Mouse (Mus musculus) erythroid progenitor cell, adult 5-6 weeks (primary cell): ENCODE data around the gene Ttc38. TPM values are rescaled to one million over a fixed set of nuclear protein-coding genes. Genes with fewer than 3 reads are reported as not detected.
"Not testable (repeated sequence)": the region's sequence is repeated elsewhere in the genome, so short reads cannot be mapped to it uniquely, and the experiment has no call there.

Source experiments
- ATAC-seq: replicated peaks from 2 replicates; pipeline ENCODE4 v1.8.0; 2016; ENCODE audit warnings: moderate number of reproducible peaks, mild to moderate bottlenecking, moderate TSS enrichment, inconsistent platforms; ENCODE audit not compliant: poor library complexity, low FRiP score, severe bottlenecking
- total RNA-seq, 2 experiments: library from RNA; stranded (forward) in 1 of 2; stranded (reverse) in 1 of 2; fragments of 150-400 nt in 1 of 2; fragments of 186-747, 209-891 nt in 1 of 2; gene quantifications; 2 replicates each; pipeline versions ENCODE4 v1.2.3 to v1.2.4; 2015 to 2017; ENCODE audit warnings: low replicate concordance in 2 of 2

Gene Ttc38
- total RNA-seq, 2 experiments from 2014 or later: 0.42 to 2.0 TPM

DNA sequence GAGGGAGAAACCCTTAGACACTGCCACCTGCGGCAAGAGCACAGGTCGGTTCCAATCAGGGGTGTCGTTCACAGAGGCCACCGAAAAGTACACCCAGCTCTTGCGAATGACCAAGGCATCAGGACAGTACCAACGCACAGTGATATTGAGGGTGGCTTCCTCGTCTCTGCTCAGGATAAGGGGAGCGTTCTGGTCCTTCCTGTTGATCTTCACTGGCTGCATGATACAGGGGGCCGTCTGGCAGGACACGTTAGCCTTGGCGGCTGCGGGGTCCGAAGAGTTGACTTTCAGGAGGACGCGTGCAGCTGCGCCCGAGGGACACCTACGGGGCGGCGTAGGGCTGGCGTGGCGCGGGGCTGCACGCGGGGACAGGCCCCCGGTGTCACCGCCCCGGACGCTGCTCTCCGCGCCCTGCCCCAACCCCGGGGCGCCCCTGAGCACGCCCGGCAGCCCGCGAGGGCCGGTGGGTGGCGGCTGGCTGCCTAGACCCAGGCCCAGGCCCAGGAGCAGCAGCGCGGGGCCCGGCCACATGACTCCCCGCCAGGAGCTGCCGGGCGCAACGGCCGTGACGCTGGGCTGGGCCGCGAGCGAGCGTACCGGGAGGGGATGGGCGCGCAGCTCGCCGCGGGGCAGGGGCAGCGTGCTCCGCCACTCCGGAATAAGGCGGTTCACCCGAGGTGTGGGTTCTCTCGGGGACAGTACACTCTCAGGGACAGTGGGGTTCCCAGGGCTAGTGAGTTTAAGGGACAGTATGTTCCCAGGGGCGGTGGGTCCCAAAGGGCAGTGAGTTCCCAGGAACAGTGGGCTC, 10.7 kb upstream of the Ttc38 start, which contains the start of gene Pkdrej:
Gene Pkdrej (minus strand): TSS at position 532 of the 808 bp plus-strand sequence.
- no peak for ATAC-seq

DNA sequence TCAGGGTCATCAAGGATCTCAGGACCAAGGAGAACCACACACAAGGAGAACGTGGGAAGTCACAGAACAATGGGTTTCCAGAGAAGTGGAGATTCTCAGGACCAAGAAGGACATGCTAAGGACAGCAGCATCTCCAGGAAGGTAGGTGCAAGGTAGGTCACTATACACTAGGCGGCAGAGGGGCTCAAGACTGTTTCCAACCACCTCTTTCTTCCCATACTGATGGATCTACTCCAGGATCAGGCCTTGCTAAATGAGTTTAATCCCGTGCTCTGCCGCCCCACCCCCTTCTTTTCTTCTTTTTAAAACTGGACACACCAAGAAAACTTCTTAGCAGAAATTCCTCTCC, 10.1 kb upstream of the Ttc38 start:
- no peak for ATAC-seq

- ATAC-seq: peak; percentile 82
Observed at GRCm38 (mm10) chr15:85826676-85827075, 5.4 kb upstream of the Ttc38 start.

DNA sequence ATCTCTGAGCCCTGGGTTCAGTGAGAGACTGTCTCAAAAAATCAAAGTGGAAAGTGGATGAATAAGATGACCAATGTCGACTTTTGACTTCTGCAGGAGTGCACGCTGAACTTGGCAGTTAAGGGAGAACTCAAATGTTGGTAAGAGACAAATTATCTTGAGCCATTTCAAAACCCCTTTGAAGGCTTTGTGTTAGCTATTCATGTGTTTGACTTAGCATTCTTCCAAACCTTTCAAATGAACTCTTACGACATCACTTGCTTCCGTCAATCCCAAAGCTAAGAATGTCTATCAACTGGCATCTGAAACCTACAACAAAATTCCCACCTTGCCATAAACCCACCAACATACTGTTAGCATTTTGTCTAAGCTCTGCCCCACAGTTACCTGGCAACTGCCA, 4.0 kb upstream of the Ttc38 start:
- ATAC-seq: no peak

DNA sequence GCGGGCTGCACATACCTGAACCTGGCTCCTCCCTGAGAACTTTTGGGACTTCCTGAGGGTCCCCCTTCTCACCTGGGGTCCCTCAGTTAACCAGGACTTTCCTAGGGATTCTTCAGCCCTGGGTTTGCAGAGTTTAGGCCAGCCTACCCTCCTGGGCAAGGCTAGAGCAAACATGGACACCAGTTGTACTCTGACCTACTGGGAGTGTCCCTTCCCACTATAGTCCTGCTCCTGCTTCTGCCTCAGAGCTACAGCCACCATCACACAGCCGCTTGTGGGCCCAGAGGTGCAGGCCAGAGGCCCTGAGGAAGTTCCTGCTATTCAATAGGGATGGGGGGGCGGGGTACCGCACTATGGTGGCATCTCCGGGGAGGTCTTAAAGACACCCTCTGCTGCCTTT, 2.6 kb upstream of the Ttc38 start:
- no peak for ATAC-seq

DNA sequence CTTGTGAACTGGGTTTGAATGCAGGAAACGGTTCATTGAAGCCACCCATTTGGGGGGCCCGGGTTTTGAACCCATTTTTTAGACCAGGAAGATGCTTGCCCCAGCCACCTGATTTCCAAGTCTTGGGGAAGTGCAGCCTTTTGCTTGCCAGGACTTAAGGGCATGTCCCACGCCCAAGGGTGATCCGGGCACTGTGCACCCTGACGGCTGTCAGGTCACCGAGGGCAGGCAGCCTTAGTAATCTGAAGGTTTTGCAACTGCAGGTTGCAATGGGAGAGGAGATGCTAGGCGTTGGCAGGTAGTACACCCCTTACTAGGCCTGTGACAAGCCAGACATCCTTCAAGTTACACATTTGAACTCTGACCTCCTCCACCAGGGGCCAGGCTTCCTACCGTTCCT, 493 bp downstream of the Ttc38 start:
- ATAC-seq: no peak

DNA sequence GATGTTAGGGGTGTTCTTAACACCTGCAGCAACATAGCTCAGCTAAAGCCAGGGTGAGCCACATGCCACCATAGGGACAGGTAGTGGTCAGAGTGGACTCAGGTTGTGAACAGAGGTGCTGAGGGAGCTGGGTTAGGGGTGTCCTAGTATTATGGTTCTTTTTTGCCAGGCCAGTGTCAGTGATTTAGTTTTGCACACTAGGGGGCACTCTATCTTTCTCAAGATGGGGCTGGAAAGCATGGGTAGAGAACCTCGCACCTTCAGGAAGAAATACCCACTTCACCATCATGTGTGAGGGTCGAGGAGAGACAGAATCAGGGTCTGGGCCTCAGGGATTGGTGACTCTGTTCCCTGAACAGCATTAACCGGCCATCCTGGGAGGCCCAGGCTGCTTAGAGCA, 3.2 kb downstream of the Ttc38 start:
- ATAC-seq: no peak

- no peak for ATAC-seq
Observed at GRCm38 (mm10) chr15:85836887-85837286, 4.8 kb downstream of the Ttc38 start.

- no peak for ATAC-seq
Observed at GRCm38 (mm10) chr15:85840983-85841382, 8.9 kb downstream of the Ttc38 start.

- ATAC-seq: peak; percentile 47
Observed at GRCm38 (mm10) chr15:85841796-85842360, 9.8 kb downstream of the Ttc38 start.

DNA sequence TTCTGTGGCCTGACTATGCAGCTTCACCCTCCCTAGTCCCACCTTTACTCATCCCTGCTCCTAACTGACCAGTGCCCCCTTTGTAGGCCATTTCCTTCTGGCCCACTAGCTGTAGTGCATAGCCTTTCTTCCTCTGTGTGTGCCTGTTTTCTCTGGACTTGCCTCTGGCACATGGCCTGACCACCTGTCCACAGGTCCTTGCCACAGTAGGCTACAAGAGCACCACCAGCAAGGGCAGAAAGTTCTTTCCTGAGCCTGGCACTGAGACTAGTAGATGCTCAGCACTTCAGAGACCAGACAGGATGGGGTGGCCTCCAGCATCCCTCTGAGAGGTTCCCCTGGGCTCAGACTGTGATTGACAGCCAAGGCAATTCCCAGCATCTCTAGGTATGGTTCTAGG, 13.0 kb downstream of the Ttc38 start:
- no peak for ATAC-seq

DNA sequence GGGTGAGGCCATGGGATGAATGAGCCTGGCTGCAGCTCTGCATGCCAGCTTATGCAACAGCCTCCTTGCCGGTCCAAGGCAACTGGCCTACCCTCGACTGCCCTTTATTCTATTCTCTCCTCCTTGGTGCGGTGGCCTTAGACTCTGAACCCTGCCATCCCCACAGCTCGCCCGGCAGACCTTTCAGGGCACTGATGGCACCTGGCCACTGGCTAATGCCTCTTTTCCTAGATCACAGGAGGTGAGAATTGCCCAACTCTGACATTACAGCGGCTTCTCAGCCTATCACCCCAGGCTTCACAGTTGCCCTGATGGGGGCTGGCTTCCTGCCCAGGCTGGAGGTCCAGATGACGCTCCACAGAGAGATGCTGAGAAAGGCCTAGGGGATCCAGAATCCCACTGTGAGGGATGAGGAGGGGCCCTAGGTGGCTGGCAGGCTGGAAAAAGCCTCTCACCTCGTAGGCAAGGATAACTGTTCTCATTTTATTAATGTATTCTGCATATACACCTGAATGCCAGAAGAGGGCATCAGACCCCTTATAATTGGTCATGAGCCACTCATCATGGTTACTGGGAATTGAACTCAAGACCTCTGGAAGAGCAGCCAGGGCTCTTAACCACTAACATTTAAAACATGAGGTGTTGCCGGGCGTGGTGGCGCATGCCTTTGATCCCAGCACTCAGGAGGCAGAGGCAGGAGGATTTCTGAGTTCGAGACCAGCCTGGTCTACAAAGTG, 19.7 kb downstream of the Ttc38 start:
- ATAC-seq: no peak; the same call in 1 of the 2 replicates

DNA sequence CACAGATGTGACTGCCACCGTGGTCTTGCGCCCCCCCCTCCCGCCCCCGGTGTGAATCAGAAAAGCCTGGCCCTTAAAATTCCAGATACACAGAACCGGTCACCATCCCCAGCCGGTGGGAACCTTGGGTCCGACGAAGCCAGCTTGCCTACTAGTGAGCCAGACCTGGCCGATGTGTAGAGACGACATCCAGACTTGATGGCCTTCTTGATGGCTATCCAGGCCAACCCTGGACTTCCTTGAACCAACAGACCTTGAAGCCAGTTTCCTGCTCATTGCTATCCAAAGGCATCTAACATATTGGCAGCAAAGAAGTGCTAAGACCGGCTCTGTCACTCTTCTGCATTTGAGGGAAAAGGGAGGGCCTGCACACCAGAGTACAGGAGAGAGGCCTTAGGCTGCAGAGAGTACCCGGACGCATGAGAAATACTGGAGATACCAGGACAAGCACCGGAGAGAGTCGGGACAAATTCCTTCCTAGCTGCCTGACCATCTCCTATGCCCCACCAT, 26.9 kb downstream of the Ttc38 start:
- ATAC-seq: peak; percentile 43

DNA sequence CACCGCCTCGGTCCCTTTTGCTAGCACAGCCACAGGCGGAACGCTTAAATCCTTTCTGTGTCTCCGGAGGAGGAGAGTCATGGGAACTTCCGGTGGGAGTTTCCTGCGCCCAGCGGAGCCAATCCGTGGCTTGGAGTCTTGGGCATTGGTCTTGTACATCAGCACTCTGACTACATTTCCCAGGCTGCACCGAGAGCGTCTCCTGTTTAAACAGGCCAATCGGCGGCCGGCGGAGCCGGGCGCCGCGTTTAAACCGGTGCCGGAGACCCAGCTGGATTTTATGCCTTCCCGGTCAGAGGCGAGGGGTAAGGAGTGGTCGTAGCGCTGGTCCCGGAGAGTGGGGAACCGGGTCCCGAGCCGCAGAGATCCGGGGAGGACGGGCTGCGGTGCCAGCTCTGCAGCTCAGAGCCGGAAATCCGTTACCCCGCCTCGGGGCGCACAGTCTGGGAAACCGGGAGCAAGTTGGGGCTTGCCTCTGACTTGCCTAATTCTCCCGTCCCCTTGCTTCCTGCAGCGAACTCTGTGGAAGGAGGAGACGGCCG, 27.5 kb downstream of the Ttc38 start, which contains the start of gene Gtse1:
Gene Gtse1 (plus strand): TSS at position 256 of the 542 bp plus-strand sequence.
- peak; percentile 97 for ATAC-seq

- ATAC-seq: not testable (repeated sequence)
Observed at GRCm38 (mm10) chr15:85865913-85866312, 33.8 kb downstream of the Ttc38 start.

GRCm38 (mm10) chr15:85867696-85868095, 35.6 kb downstream of the Ttc38 start:
- ATAC-seq: peak; percentile 72

GRCm38 (mm10) chr15:85877336-85877735, 45.2 kb downstream of the Ttc38 start:
- ATAC-seq: no peak

GRCm38 (mm10) chr15:85878848-85879497, 46.9 kb downstream of the Ttc38 start, which contains the start of gene Trmu:
TSS of gene Trmu (plus strand) at chr15:85879312.
- ATAC-seq: peak; percentile 87

DNA sequence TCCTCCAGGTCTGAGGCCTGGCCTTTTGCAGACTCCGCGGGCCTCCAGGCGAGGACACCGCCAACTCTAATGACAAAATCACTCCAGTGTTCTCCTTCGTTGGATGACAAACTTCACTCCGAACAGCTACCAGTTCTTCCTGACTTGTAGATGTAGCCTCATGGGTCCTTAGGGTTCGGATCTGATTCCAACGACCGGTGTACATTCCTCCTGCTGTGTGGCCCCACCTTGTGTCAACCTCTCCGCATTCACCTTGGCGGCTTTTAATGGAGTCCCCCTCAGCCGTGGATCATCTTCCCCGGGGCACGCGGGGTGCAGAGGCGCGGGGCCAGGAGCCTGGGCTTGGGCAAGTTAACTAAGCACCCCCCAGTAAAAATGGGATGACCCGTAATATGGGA, 47.4 kb downstream of the Ttc38 start:
- ATAC-seq: peak; percentile 51

GRCm38 (mm10) chr15:85885606-85886005, 53.5 kb downstream of the Ttc38 start:
- no peak for ATAC-seq
